Mouse (Mus musculus) embryonic facial prominence, embryonic 14.5 days (tissue): Measurements from ENCODE around the gene Far2. TPM values are rescaled to one million over a fixed set of nuclear protein-coding genes. Genes with fewer than 3 reads are reported as not detected.
"Not testable (repeated sequence)": the region's sequence is repeated elsewhere in the genome, so short reads cannot be mapped to it uniquely, and the experiment has no call there.

Experiments
- ATAC-seq: fragments of 200-750 bp; cut with Nextera tagmentation; 2 replicates; pipeline ENCODE4 v1.8.0; 2017; ENCODE audit warnings: low read depth, moderate number of reproducible peaks, moderate TSS enrichment
- DNase-seq: peaks from one replicate; pipeline ENCODE4 v3.0.0-alpha.2; 2015; ENCODE audit warnings: low spot score
- H3K27ac ChIP-seq: fragments of 300-500 bp; sonication (generic); replicated peaks from 2 replicates; pipeline ENCODE4 v1.5.1; 2014; ENCODE audit warnings: low read depth, mild to moderate bottlenecking, low read length, moderate library complexity
- H3K27me3 ChIP-seq: fragments of 300-500 bp; sonication (generic); replicated peaks from 2 replicates; pipeline ENCODE4 v1.6.1; 2014; ENCODE audit warnings: low read length; ENCODE audit not compliant: control insufficient read depth, insufficient read depth
- H3K36me3 ChIP-seq: fragments of 300-500 bp; sonication (generic); 2 replicates; pipeline ENCODE4 v1.6.1; 2014; ENCODE audit warnings: low read length, mixed read lengths; ENCODE audit not compliant: control insufficient read depth, insufficient read depth
- H3K4me1 ChIP-seq: fragments of 300-500 bp; sonication (generic); 2 replicates; pipeline ENCODE4 v1.6.1; 2014; ENCODE audit warnings: antibody characterized with exemption, low read length; ENCODE audit not compliant: control insufficient read depth, insufficient read depth
- H3K4me2 ChIP-seq: fragments of 300-500 bp; sonication (generic); 2 replicates; pipeline ENCODE4 v1.6.1; 2014; ENCODE audit warnings: low read depth, mild to moderate bottlenecking, low read length, moderate library complexity, mixed read lengths
- H3K4me3 ChIP-seq: fragments of 300-500 bp; sonication (generic); 2 replicates; pipeline ENCODE4 v1.5.1; 2014; ENCODE audit warnings: low read depth, mild to moderate bottlenecking, low read length
- H3K9ac ChIP-seq: fragments of 300-500 bp; sonication (generic); 2 replicates; pipeline ENCODE4 v1.6.1; 2014; ENCODE audit warnings: low read depth, mild to moderate bottlenecking, low read length, moderate library complexity, mixed read lengths
- H3K9me3 ChIP-seq: fragments of 300-500 bp; sonication (generic); 2 replicates; pipeline ENCODE4 v1.6.1; 2016; ENCODE audit warnings: low read length; ENCODE audit not compliant: control insufficient read depth
- WGBS: fragments of 180-500 bp; shearing (Covaris S2); extraction: QIAGEN DNeasy Blood & Tissue Kit; methylation state at CpG from one replicate; pipeline ENCODE4 v1.1.7; 2014; 5-methylcytosine and 5-hydroxymethylcytosine counted together
- polyA plus RNA-seq: library from polyadenylated mRNA; unstranded; fragments of >200 nt; fragmentation: Nextera tagmentation; extraction: Ambion mirVana; gene quantifications from 2 replicates; pipeline ENCODE4 v1.2.1, GENCODE M21; 2014

Far2 gene
- polyA plus RNA-seq, 1 experiment from 2014 or later: 3.9 TPM

DNA sequence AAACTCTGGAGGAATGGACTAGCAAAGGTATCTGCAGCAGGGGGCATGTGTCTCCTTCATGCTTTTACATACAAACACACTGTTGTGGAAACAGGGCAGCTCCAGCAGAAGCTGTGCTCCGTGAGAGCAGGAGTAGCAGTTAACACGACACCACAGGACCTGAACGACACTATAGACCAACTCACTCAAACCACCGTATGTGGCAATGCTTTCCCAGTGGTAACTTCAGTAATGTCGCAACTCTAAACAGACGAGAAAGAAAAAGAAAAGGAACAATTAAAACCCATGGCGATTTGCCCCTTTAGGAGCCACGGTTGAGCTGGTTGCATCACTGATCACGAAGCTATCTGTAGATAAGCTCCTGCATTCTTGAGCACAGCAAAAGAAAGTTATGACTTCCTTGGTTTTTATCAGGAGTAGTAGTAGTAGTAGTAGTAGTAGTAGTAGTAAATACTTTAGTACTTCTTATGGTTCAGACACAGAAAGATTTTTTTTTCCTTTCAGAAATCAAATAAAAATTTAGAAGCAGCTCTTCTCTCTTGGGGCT, 58.7 kb downstream of the Far2 start:
- ATAC-seq (no peak), DNase-seq (no peak)
- Histone ChIP-seq H3K9me3 (no peaks in the 10 kb centered on the region), H3K36me3 (no peaks in the 10 kb centered on the region), H3K4me3 (no peak overlapping the region), H3K4me1 (no peaks in the 10 kb centered on the region), H3K27ac (no peak overlapping the region), H3K27me3 (no peaks in the 10 kb centered on the region), H3K9ac (no peak overlapping the region), H3K4me2 (no peak overlapping the region)
- WGBS: 69% methylated on average over 9 of the region's 9 CpGs

- Histone ChIP-seq H3K36me3 (no peaks in the 10 kb centered on the region), H3K4me2 (no peak overlapping the region), H3K4me1 (no peaks in the 10 kb centered on the region), H3K27ac (no peak overlapping the region), H3K9me3 (no peaks in the 10 kb centered on the region), H3K9ac (no peak overlapping the region), H3K27me3 (no peaks in the 10 kb centered on the region), H3K4me3 (no peak overlapping the region)
- 64% methylated on average over 8 of the region's 8 CpGs for WGBS
- ATAC-seq (no peak), DNase-seq (no peak)
Measured at GRCm38 (mm10) chr6:148108741-148109472, 61.8 kb downstream of the Far2 start.

DNA sequence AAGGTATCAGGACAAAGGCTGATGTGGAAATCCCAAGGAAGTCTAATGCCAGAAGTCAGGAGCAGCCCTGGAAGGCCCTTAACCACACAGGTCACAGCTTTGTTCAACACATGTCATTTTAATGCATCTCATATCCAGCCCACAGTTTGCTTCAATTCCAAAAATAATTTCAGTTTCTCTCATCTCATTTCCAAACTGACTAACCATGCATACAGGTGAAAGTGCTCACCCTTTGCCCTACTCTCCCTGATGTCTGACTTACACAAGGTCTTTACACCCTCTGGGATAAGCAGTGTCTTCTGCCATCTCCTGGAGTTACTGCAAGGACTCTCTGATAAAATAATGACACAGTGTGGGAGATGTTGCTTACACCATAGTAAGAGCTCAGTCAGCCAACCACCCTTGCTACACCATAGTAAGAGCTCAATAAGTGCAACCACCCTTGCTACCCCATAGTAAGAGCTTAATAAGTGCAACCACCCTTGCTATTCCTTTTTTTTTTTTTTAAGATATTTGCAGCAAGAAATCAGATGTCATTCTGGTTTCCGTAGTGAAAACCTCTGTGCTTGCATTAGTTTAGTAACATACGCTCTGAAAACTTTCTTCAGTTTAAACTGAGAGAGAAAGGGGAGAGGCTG, 64.1 kb downstream of the Far2 start:
- H3K36me3 ChIP-seq: no peaks in the 10 kb centered on the region
- DNase-seq (no peak), ATAC-seq (no peak)
- WGBS: 58% methylated on average over 2 of the region's 2 CpGs
- H3K9ac ChIP-seq: no peak overlapping the region
- no peak overlapping the region for H3K27ac ChIP-seq
- no peaks in the 10 kb centered on the region for H3K9me3 ChIP-seq
- no peak overlapping the region for H3K4me3 ChIP-seq
- H3K4me2 ChIP-seq: no peak overlapping the region
- H3K4me1 ChIP-seq: no peaks in the 10 kb centered on the region
- H3K27me3 ChIP-seq: no peaks in the 10 kb centered on the region

DNA sequence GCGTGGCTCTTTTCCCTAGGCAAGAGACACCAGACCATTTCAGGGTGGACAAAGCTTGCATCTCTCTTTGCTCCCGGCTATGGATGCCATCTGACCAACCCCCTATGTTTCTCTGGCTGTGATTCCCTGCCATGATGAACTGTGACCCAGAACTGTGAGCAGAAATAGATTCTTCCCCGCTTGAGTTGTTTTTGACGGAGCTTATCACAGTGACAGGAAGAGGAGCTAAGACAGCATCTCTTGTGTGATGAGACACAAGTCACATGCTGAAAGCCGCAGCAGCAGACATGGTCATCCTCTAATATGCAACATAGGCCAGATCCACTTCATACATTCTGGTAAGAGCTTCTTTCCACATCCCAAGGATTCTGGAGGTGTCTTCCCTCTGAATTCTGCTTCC, 69.3 kb downstream of the Far2 start:
- no peaks in the 10 kb centered on the region for H3K27me3 ChIP-seq
- H3K9ac ChIP-seq: no peak overlapping the region
- 86% methylated on average over 5 of the region's 5 CpGs for WGBS
- H3K36me3 ChIP-seq: no peaks in the 10 kb centered on the region
- H3K4me1 ChIP-seq: no peaks in the 10 kb centered on the region
- no peak for DNase-seq
- no peak for ATAC-seq
- H3K9me3 ChIP-seq: no peaks in the 10 kb centered on the region
- no peak overlapping the region for H3K4me3 ChIP-seq
- no peak overlapping the region for H3K4me2 ChIP-seq
- H3K27ac ChIP-seq: no peak overlapping the region

GRCm38 (mm10) chr6:148116907-148117306, 69.8 kb downstream of the Far2 start:
- ATAC-seq: no peak
- WGBS: 77% methylated on average over 3 of the region's 3 CpGs
- H3K27me3 ChIP-seq: no peaks in the 10 kb centered on the region
- no peak for DNase-seq
- H3K27ac ChIP-seq: no peak overlapping the region
- no peak overlapping the region for H3K9ac ChIP-seq
- no peak overlapping the region for H3K4me3 ChIP-seq
- no peaks in the 10 kb centered on the region for H3K9me3 ChIP-seq
- H3K36me3 ChIP-seq: no peaks in the 10 kb centered on the region
- no peak overlapping the region for H3K4me2 ChIP-seq
- H3K4me1 ChIP-seq: no peaks in the 10 kb centered on the region

GRCm38 (mm10) chr6:148117696-148118095, 70.6 kb downstream of the Far2 start:
- Histone ChIP-seq H3K4me2 (no peak overlapping the region), H3K27me3 (no peaks in the 10 kb centered on the region), H3K9me3 (no peaks in the 10 kb centered on the region), H3K27ac (no peak overlapping the region), H3K4me1 (no peaks in the 10 kb centered on the region), H3K9ac (no peak overlapping the region), H3K4me3 (no peak overlapping the region), H3K36me3 (no peaks in the 10 kb centered on the region)
- WGBS: 86% methylated on average over 1 of the region's 1 CpGs
- ATAC-seq: no peak
- no peak for DNase-seq

DNA sequence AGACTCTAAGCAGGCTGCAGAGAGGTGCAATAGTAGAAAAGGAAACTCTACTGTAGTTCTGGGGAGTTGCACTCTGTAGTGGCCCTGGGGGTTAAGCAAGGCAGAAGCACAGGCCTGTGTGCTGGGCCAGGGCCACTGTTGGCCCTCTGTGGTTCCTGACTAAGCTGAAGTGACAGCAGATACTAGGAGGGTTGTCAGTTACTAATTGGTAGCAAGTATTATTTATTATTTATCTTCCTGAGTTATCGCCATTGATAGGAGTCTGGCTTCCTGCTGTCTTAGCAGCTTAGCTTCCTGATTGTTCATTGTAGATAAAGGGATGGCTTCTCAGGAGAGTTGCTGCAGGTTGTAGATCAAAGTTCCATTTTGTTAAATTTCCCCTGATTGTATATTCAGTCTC, 73.6 kb downstream of the Far2 start:
- Histone ChIP-seq H3K27ac (no peak overlapping the region), H3K36me3 (no peaks in the 10 kb centered on the region), H3K9me3 (no peaks in the 10 kb centered on the region), H3K4me2 (no peak overlapping the region), H3K27me3 (no peaks in the 10 kb centered on the region), H3K4me1 (no peaks in the 10 kb centered on the region), H3K4me3 (no peak overlapping the region), H3K9ac (no peak overlapping the region)
- WGBS: 90% methylated on average over 1 of the region's 1 CpGs
- ATAC-seq (no peak), DNase-seq (no peak)

DNA sequence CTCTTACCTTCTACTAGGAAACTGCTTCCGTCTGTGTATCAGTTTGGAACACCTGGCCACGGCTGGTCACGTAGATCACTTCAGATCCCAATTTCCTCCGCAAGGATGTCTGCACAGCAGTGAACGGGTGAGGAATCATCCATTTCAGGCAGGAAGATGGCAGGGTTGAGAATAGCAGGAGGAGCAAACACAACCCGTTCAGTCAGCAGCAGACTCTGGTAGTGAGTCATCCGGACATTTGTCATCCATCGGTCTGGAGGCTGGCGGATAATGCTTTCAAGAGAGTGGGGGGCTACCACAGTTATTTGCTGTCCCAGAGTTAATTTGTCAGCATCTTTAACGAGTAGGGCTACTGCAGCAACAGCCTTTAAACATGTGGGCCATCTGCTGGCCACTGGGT, 79.8 kb downstream of the Far2 start:
- not testable (repeated sequence) for H3K9ac ChIP-seq, H3K27me3 ChIP-seq, H3K4me2 ChIP-seq, DNase-seq, H3K27ac ChIP-seq, H3K4me3 ChIP-seq, H3K4me1 ChIP-seq, ATAC-seq, H3K9me3 ChIP-seq, H3K36me3 ChIP-seq
- 77% methylated on average over 10 of the region's 10 CpGs for WGBS

GRCm38 (mm10) chr6:148132314-148132713, 85.3 kb downstream of the Far2 start:
- H3K36me3 ChIP-seq: no peaks in the 10 kb centered on the region
- no peaks in the 10 kb centered on the region for H3K9me3 ChIP-seq
- no peak overlapping the region for H3K27ac ChIP-seq
- no peaks in the 10 kb centered on the region for H3K27me3 ChIP-seq
- no peak for ATAC-seq
- no peak overlapping the region for H3K9ac ChIP-seq
- WGBS: 62% methylated on average over 10 of the region's 10 CpGs
- no peak overlapping the region for H3K4me3 ChIP-seq
- no peaks in the 10 kb centered on the region for H3K4me1 ChIP-seq
- no peak for DNase-seq
- H3K4me2 ChIP-seq: no peak overlapping the region
